Mouse (Mus musculus) adrenal gland, postnatal 36 days (tissue): ENCODE measurements around the gene Ehbp1. TPM values are rescaled to one million over a fixed set of nuclear protein-coding genes. Genes with fewer than 3 reads are reported as not detected.

Experiments
- DNase-seq, 2 experiments: peaks; one replicate each; pipeline ENCODE4 v3.0.0; 2021; ENCODE audit warnings: mixed read lengths in 1 of 2
- long read RNA-seq, 2 experiments: library from polyadenylated mRNA; stranded (forward); transcript quantifications; one replicate each; pipeline ENCODE4 v2.0.0; 2021; ENCODE audit warnings: borderline sequencing depth in 2 of 2
- total RNA-seq, 2 experiments: library from RNA; stranded (reverse); gene quantifications; 2 replicates each; pipeline ENCODE4 v1.2.3; 2021

The Ehbp1 gene
- 10 to 100 TPM; 20.5 to 23.2 TPM for total RNA-seq
- long read RNA-seq, experiment 1, partial matches to known transcripts = 1 of 2 reads
- long read RNA-seq, experiment 1, other reads (novel, unspliced or antisense) = 1 of 2 reads
- long read RNA-seq, experiment 2 = 0 reads

DNA sequence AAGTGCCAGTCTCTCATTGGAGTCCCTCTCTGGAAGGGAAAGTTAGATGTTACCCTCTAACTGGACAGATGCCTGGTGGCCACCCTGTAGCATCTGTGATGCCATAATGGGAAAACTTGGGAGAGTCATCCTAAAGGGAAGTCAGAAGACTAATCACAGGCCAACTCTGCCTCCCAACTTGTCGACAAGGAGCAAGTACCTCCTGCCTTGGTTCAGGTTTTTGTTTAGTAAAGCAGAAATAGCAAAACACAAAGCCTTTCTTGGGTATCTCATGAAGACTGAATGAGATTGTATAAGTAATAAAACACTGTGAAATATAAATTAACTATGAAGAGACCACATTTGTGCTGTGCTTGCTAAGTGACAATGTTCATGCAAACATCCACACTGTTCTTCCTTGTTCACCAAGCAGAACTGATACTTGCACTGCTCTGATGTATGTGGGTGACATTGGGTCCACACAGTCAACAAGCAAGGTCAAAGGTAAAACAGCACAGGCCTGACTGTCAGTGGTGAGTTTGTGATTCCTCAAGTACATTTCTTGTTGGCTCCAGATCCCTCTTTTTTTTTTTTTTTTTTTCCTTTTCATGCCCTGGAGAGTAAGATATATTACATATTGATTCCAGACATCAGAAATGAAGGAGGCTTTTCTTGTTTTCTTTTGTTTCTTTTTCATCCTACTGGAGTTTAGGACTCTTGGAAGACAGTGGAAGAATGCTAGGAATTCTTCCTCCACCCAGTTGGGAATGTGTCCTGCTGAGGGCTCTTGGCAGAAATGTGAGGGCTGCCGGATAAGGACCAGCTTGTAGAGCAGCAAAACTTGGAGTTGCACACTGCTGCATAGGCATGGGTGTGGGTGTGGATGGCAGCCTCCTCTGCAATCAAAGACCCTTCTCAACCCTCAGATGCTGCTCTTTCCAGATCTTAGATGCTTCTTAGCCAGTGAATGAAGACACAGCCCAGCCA, at the start of gene Ehbp1:
Ehbp1 (minus strand) TSS at position 51 of the 966 bp plus-strand sequence.
- no peak for DNase-seq

DNA sequence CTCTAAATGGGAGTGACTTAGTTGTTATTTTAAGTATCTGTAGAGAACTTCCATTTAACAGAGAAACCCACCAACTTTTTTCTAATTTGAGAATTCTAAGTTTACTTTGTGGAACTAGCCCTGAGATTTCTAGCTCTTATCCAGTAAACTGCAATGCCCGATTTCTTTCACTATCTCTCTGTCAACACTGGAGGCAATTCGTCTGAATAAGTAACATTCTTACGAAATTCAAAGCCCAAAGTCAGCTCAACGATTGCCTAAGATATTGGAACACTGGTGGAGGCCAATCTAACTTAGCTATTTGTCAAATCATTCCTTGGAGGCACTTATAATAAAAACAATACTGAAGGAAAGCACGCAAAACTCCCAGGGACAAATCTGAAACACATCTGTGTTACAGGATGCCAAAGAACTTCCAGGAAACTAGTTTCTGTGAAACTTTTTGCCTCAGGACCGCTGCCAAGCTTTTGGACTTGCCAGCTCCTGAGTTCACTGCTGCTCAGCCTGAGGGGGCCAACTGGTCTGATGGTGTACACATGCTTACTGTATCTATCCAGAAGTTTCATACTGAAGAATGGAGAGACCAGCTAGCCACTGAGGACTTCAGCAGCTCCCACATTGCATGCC, 45.5 kb upstream of the Ehbp1 start:
- DNase-seq = peak; percentile 22 to 41

DNA sequence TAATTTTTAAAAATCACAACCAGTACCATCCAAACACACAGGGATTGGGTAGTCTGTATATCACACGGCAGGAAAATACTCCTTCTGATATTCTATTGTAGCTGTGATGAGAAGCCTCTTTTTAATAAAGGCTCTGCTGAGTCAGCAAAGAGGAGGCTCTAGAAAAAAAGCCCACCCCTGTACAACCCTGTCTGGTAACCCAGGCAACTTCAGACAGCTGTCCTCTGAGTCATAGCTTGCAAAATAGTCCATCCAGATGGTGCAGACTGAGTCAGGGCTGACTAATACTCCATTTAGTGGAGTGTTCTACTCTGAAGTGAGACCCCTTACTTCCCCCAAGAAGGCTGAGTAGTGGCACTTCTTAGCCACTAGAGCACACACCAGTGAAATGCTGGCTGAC, 41.4 kb upstream of the Ehbp1 start:
- no peak for DNase-seq

DNA sequence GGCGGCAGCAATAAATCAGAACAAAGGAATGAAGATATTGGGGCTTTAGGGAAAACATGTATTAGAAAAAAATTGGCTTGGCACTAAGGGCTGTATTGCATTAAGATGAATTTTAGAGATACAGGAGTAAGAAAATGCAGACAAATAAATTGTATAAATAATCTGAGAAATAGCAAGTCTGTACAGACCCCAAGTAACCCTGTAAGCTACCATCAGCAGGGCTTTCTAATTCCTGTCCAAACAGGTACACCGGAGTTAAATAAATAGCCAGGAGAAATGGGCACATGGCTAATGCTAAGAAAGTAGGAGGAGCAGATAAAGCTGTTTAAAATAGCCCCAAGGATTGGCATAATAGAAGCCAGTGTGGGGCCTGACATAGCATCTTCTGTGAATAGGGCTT, 32.7 kb upstream of the Ehbp1 start:
- DNase-seq = no peak

DNA sequence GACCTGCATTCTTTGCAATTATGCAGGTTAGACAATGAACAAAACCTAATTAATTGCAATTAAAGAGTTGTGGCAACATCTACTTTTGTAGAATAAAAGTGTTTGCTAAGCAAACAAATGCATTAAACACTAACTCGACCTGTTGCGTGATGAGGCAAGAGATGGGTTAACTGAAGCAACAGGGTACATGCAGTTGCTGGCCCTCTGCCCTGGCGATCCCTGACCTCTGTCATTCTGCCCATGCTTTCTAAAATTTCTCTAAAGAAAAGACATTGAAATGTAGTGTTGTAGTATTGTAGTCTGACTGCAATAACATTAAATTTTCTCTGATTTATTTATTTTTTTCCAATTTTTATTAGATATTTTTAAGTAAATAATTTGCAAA, 31.2 kb upstream of the Ehbp1 start:
- DNase-seq = peak; percentile 30 to 41

DNA sequence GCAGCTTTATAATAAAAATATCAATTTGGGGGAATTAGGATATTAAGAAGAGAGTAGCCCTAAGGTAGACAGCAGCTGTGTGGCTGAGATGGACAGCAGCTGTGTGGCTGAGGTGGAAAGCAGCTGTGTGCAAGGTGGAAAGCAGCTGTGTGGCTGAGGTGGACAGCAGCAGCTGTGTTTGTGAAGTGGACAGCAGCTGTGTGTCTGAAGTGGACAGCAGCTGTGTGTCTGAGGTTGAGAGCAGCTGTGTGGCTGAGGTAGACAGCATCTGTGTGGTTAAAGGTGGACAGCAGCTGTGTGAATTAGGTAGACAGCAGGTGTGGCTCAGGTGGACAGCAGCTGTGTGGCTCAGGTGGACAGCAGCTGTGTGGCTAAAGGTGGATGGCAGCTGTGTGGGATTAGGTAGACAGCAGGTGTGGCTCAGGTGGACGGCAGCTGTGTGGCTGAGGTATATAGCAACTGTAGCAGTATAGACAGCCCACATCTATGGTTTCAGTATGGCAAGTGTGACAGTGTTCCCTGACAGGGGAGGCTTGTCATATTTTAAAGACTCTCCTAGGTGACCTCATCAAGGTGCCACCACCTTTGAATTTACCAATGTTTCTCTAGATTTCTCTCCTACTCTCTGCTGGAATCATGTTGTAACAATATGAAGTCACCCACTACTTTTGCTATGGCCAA, 30.7 kb upstream of the Ehbp1 start:
- no peak for DNase-seq

DNA sequence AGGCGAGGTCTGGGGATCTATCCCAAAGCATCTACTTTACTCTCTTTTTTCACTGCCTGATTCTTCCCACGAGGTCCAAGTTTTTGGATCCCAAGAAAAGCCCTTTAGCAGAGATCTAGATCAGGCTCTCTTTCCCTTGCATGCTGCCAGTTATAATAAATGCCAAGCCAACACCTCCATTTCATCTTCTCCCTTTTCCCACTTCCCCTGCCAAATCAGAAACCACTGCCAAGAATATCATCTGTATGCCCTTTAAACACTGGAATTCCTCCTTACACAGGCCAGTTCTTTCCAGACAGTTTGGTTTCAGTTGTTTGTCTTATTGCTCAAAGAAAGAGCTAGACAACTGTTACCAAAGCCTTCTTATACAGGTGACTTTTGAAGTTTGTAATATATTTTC, 27.7 kb upstream of the Ehbp1 start:
- DNase-seq = no peak

DNA sequence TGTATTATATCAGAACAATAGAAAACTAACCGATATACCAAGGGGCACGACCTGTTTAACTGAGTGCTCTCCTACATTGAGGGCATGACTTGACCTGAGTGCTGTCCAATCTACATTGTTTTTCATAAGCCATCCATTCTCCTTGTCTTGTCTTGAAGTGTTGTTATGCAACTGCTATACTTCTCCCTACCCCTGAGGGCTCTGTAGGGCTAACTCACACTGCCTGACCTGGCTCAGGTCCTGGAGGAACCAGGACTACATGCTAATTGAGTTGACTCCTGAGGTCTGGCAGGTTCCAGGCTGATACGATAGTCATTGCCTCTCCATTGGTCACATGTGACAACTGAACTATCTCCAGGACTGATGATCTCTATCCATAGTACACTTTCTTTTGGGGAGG, 26.5 kb upstream of the Ehbp1 start:
- no peak for DNase-seq

DNA sequence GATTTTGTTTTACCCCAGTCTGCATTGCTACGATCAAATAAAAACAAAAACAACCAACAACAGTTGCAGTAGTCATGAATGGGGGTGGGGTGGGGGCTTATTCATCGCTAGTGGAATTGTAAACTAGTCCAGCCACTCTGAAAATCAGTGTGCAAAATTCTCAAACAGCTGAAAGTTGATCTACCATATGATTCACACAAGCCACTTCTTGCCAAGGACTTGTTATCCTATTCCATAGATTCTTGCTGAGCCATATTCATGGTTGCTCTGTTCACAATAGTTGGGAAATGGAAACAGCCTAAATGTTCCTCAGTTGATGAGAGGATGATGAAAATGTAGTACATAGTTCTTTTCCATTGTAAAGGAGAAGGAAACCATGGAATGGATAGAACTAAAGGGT, 24.4 kb upstream of the Ehbp1 start:
- no peak for DNase-seq

DNA sequence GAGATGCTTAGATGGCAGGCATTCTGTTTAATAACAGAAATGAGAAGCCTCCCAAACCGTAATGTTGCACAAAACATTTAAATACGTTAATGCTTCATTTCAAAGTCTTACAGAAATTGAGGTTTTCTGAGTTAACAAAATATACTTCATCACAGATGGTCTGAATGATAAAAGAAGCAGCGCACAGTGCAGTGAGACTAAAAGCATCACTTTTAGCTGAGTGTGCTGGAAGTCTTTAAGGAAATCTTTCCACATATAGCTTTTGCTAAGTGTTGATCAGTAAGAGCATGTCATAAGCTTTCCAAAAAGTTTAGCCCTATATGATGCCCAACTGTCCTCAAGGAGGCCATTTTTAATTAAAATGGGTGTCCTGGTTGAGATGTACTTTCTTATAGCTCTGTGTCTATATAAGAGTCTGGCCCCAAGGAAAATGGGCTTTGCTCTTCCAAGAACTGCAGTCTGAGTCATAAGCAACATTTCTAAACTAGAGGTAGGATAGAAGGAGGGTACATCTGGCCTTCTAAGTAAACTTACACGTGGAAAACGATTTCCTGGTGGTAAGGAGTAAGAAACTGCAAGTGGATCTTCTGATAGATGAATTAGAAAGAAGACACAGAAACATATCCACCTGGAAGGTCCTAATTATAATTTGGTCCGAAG, 12.0 kb upstream of the Ehbp1 start:
- no peak for DNase-seq

DNA sequence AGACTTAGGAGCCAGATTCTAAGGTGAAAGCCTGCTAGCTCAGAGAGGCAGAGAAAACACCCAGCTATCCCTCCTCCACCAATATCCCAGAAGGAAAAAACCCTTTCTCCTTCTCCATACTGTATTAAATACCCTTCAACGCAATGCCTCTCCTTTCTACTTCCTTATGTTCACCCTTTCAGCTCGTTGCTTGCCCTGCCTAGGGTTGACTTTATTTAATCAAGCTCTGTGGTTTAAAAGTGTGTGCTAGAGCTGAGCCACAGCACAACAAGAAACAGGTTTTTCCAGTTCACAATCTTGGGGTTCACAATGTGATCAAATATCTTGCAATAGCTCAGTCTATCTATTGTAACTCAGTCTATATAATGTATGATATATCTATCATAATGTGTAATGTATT, 7.9 kb upstream of the Ehbp1 start:
- no peak for DNase-seq

DNA sequence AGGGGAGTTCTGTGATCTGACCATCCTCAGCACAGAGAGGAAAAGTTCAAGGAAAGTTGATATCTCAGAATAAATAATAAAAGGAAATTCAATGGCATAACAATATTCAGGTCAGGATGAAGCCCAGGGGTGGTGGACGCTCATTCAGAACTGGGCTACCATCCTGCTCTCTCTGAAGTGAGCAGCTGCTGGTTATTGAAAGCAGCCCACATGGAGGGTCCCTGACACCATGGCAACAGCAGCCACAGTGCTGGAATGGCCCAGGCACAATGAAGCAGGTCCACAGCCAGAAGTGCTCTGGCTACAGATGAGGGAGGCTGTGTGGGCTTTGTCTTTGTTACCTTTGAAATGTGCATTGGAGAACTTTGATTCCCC, 6.4 kb upstream of the Ehbp1 start:
- no peak for DNase-seq

DNA sequence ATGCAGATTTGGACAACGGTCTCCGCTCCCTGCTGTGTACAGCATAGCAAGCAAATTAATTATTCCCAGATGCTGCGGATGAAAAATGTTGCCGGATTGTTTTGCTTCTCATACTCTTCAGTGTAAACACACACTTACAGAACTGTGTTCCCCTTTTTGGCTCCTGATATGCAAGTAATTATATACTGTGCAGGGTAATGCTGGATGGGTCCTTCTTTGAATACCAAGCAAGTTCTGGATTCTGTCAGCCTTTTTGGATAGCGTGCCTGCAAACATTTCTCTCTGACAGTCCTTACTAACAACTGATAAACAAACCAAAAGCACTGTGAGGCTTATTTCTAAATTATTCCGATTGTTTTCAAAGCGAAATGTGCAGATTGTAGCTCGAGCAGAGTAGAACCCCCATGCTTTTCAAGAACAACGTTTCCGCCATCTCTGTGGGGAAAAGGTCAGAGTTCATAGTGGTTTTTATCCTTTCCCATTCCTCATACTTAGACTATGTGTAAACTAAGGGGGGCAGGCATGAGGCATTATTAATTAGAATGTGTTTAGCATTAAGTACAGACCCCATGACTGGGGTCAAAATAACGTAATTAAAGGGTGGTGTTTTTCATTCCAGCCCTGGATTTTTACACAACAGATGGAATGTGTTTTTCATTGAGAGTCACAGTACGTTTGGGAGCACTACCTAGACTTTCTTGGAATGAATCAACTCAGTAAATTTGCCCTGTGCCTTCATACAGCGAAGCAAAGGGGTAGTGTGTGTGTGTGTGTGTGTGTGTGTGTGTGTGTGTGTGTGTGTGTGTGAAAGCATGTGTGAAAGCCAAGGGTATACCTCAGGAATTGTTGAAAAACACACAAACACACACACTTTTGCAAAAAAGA, 5.8 kb upstream of the Ehbp1 start:
- no peak for DNase-seq

DNA sequence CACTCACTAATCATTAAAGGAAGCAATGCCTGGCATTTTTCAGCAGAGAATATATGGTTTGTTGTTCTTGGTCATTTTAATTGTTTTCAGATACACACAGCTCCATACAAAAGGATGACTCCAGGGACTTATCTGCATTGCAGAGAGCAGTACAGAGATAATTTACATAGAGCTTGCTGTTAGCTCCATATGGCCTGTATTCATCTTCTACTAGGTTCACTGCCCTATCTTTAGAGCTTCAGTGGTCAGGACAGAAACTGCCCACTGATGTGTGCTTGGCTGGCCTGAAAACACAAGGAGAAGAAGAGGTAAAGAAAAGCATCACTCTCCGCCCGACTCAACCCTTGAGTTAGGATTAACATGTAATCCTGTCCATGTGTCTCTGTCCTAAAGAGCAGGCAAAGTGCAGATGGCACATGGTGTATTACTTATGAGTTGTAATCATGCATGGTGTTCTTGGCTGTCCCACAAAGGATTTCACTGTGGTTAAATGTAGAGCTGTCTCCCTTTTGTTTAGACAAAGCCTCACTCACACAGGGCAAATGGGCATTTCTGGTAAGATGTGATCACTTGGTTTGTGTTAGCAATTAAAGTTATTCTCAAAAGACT, 14.7 kb downstream of the Ehbp1 start:
- no peak for DNase-seq

DNA sequence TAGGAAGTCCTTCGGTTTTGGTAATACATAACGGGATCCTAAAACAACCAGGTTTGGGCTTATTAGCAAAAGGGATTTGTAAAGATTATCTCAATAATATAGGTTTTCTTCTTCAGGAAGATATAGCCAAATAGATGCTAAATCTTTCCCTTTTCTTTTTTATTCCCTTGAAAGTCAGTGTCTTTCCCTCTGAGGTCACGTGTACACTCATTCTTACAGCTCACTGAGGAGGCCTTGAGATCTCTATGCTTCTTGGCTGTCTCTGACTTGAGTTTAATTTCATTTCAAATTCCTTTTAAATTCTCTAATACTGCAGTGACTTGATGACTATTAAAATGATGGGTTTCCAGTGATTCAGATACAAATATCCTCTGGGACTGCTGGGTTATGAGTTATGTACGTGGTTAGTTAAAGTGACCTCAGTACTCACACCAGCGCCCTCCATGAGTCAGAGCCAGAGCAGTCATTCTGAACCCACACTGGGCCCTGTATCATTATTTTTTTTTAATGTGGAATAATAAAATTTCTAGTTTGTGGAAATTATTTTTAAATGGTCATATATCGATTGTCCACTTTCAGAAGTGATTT, 24.2 kb downstream of the Ehbp1 start:
- DNase-seq = peak; percentile 46 to 53

DNA sequence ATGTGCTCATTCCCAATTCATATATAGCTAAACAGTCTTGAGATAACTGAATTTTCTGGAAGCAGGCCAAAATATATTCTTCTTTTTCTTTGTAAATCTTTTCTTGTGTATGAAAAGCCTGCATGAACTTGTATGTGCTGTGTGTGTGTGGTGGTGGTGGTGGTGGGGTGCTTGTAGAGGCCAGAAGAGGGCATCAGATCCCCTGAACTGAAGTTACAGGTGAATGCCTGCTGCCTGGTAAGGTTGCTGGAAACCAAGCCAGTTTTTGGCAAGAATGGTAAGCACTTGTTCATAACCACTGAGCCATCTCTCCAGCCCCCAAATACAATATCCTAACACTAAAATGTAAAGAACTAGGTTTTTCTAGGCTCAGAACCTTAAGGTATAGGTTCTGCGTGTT, 26.3 kb downstream of the Ehbp1 start:
- no peak for DNase-seq

DNA sequence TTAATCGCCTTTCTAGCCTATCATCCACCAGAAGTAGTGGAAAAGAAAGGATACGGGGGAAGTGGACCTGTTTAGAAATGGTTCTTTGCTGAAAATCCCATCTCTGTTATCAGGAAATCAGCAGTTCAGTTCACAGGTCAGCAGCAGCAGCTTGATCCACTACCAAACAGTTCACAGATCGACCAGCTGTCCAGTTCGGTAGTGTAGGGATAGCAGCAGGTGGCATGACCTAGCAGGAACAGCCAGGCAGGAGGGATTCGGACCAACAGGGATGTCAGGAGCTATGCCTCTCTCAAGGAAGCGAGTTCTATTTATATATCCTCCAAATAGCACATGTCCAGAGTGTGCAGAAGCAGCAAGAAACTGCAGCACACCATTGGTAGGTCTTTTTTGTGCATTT, 40.9 kb downstream of the Ehbp1 start:
- DNase-seq = no peak

DNA sequence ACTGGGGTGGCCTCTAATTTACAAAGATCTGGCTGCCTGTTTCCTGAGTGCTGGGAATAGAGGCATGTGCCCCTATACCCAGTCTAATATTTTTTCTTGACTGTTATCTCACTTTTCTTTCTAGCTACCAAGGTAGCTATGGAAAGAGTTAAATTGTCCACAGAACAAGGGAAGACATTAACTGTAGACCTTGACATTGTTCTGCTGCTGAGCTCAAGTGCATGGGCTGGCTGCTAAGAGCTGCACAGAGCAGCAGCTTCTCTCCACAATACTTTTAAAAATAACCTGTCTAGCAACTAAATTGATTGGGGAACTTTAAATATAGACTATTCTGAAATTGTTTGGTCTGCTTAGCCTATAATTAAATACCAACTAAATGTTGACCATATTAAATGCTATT, 52.9 kb downstream of the Ehbp1 start:
- peak in 1 of 2 experiments; percentile 25 for DNase-seq

DNA sequence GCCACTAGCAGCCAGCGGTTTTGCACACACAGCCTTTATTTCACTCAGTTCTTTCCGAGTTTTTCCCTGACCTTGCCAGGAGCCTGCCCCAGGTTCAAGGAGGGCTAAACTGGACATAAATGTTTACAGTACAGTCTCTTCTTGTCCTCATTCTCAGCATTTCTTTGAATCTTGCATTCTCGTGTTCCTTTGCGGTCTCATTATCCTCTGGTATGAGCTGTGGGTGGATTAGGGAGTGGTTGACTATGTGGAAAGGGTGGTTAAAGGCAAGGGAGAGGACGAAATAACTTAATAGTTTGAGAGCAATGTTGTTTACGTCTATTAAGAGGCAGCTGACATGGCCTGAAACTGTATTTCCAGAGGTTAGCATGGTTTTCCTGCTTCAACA, 54.6 kb downstream of the Ehbp1 start:
- no peak for DNase-seq

DNA sequence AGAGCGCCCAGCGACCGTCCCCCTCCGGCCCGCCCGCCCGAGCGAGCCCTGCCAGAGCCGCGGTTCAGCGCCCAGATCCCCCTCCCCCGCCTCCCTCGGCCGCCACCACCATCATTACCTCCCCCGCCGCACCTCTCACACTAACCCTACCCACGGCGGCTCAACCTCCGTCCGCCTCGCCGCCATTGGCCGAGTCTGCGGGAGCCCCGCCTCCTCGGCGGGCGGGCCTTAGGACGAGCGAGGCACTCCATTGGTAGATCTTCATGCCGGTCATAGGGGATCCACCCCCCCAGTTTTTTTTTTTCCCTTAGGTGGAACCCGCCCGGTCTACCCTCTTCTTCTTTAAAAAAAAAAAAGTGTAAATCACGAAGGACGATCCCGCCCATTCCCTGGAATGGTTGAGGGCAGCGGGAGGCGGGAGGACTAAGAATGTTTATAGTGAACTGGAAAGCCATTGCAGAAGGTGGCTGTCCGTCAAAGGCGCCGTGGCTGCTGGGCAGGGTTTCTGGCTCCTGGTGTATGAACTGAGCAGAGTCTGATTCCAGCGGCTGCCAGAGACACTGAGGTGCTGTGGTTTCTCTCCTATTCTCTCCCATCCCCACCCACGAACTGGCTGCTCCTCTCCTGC, 55.1 kb downstream of the Ehbp1 start:
- peak; percentile 96 for DNase-seq
